Mouse (Mus musculus): ENCODE results near the gene Zbbx.

Gene Zbbx

GRCm38 (mm10) chr3:75164838-75165496, at the start of gene Zbbx:
TSS of gene Zbbx (minus strand) at chr3:75165034.
- no peak for DNase-seq (ENCODE audit: extremely low read depth, insufficient read length, low spot score)

- no peak for DNase-seq (ENCODE audit: extremely low read depth, insufficient read length, low spot score)
These were observed 38.1 kb upstream of the Zbbx start for GRCm38 (mm10) chr3:75202808-75203503.

- no peak for DNase-seq (ENCODE audit: extremely low read depth, insufficient read length, low spot score)
These were observed 17.8 kb upstream of the Zbbx start for GRCm38 (mm10) chr3:75182606-75183005.

GRCm38 (mm10) chr3:75141876-75142275, 23.0 kb downstream of the Zbbx start:
- DNase-seq (ENCODE audit: extremely low read depth, insufficient read length, low spot score), result no peak

- DNase-seq (ENCODE audit: extremely low read depth, insufficient read length, low spot score), result no peak
These were observed 60.0 kb downstream of the Zbbx start for GRCm38 (mm10) chr3:75104867-75105266.

GRCm38 (mm10) chr3:75085762-75086161, 79.1 kb downstream of the Zbbx start:
- DNase-seq (ENCODE audit: extremely low read depth, insufficient read length, low spot score), result no peak

- DNase-seq (ENCODE audit: extremely low read depth, insufficient read length, low spot score), result no peak
These were observed 85.9 kb downstream of the Zbbx start for GRCm38 (mm10) chr3:75078906-75079305.

- DNase-seq (ENCODE audit: extremely low read depth, insufficient read length, low spot score), result no peak
These were observed 155.1 kb downstream of the Zbbx start for GRCm38 (mm10) chr3:75009701-75010100.

Measured in 3134 (cell line).